ENCODE assay signal across 22 mouse cellular contexts in the genomic region with DNA sequence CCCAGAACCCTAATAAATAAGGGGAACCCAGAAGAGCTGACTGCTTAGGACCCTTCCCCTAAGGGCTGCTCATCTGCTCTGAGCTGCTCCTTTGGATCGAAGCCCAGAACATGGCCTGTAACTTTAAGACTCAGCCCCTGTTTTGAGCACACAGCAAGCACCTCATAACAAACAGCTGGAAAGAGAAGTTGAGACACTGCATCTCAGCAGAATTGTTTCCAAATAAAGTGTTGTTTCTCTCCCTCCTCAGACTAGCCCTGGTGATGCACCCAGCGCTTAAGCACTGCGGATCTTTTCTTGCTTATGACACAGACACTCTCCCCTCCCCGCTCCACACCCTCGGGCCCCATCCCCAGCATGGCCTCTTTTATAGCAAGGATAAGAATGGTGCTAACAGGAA. TPM values are rescaled to one million over a fixed set of nuclear protein-coding genes. Genes with fewer than 3 reads are reported as not detected.
DNase-seq lines count a peak whose midpoint lies in the region; ATAC-seq and TF ChIP-seq lines count a peak whose summit lies in the region.
"Had no signal": no experiment of that assay in that cellular context is flagged by ENCODE, and none has a peak within 500 bp of the region (broad histone marks: within the 10 kb centered on the region; RNA-seq: fewer than 3 reads in every experiment).

No protein-coding gene starts in this region.

- H3K27ac ChIP-seq in left cerebral cortex, adult 2 months, result peak overlapping the region; percentile 44; the same call in 1 of the 2 replicates
- no peak overlapping the region for H3K27ac ChIP-seq in midbrain, embryonic 11.5 days (ENCODE audit: low read depth, low read length)
- no peak overlapping the region for H3K27ac ChIP-seq in midbrain, embryonic 14.5 days (replicated peaks; ENCODE audit: low read depth, low read length)
- H3K27ac ChIP-seq: forebrain, embryonic 13.5 days; hindbrain, embryonic 14.5 days; liver, embryonic 14.5 days; midbrain, embryonic 15.5 days; stomach, embryonic 15.5 days had no signal

- no peaks in the 10 kb centered on the region for H3K27me3 ChIP-seq in midbrain, embryonic 11.5 days (ENCODE audit: control insufficient read depth, insufficient read depth, low read length)
- H3K27me3 ChIP-seq in midbrain, embryonic 14.5 days (ENCODE audit: control insufficient read depth, insufficient read depth, low read length), result no peaks in the 10 kb centered on the region
- H3K27me3 ChIP-seq: forebrain, embryonic 13.5 days; megakaryocyte, embryonic 14.5 days; midbrain, embryonic 15.5 days; stomach, embryonic 15.5 days had no signal

- WGBS in midbrain, embryonic 11.5 days, result 89% methylated on average over 5 of the region's 5 CpGs
- WGBS in midbrain, embryonic 14.5 days, result 89% methylated on average over 5 of the region's 5 CpGs

- intact Hi-C loops in left cerebral cortex, adult 2 months (cut with DNase I), result no loop called here

- no peak overlapping the region for H3K4me2 ChIP-seq in midbrain, embryonic 11.5 days
- no peak overlapping the region for H3K4me2 ChIP-seq in midbrain, embryonic 14.5 days (ENCODE audit: low read length)
- H3K4me2 ChIP-seq: forebrain, embryonic 13.5 days; hindbrain, embryonic 14.5 days; midbrain, embryonic 15.5 days; stomach, embryonic 15.5 days had no signal

- H3K4me1 ChIP-seq in midbrain, embryonic 11.5 days (ENCODE audit: control insufficient read depth, insufficient read depth, low read length), result no peaks in the 10 kb centered on the region
- no peaks in the 10 kb centered on the region for H3K4me1 ChIP-seq in midbrain, embryonic 14.5 days (ENCODE audit: control insufficient read depth, insufficient read depth, low read length)
- H3K4me1 ChIP-seq: forebrain, embryonic 13.5 days had no signal

- no peak for DNase-seq in left cerebral cortex, adult 2 months (ENCODE audit: extremely low spot score in 1 of 2, low spot score in 2 of 2)
- DNase-seq in left cerebral cortex, adult 11 months (ENCODE audit: low spot score), result no peak
- DNase-seq in midbrain, embryonic 11.5 days (ENCODE audit: low spot score, missing footprints), result peak; percentile 64
- DNase-seq in midbrain, embryonic 14.5 days, result no peak
- peak; percentile 39 for DNase-seq in brain, adult 2 months (ENCODE audit: low read depth, low spot score)
- no peak for DNase-seq in cerebellum, adult 9-11 months
- DNase-seq in B cell, adult 2 months, result no peak
- DNase-seq: adrenal gland, postnatal 36 days; cerebellum, adult 2 months; cerebellum, postnatal 36 days; embryo, embryonic 11 days; kidney, adult 18-20 months; lung, postnatal 10 days; thymus, adult 18-20 months; thymus, postnatal 36 days had no signal

- H3K36me3 ChIP-seq in midbrain, embryonic 11.5 days (ENCODE audit: control insufficient read depth, insufficient read depth, low read length), result no peaks in the 10 kb centered on the region
- H3K36me3 ChIP-seq in midbrain, embryonic 14.5 days (ENCODE audit: control insufficient read depth, insufficient read depth, low read length), result no peaks in the 10 kb centered on the region
- H3K36me3 ChIP-seq: midbrain, embryonic 15.5 days; stomach, embryonic 15.5 days had no signal

- no peaks in the 10 kb centered on the region for H3K9me3 ChIP-seq in midbrain, embryonic 11.5 days (ENCODE audit: control insufficient read depth, low read length)
- no peaks in the 10 kb centered on the region for H3K9me3 ChIP-seq in midbrain, embryonic 14.5 days (ENCODE audit: control insufficient read depth, low read length)
- H3K9me3 ChIP-seq: forebrain, embryonic 13.5 days; midbrain, embryonic 15.5 days; stomach, embryonic 15.5 days had no signal

- H3K9ac ChIP-seq in midbrain, embryonic 11.5 days (ENCODE audit: low read length), result no peak overlapping the region
- H3K9ac ChIP-seq in midbrain, embryonic 14.5 days (replicated peaks; ENCODE audit: low read length), result no peak overlapping the region
- H3K9ac ChIP-seq: forebrain, embryonic 13.5 days; hindbrain, embryonic 14.5 days; liver, embryonic 14.5 days; midbrain, embryonic 15.5 days; stomach, embryonic 15.5 days had no signal

- ATAC-seq in midbrain, embryonic 11.5 days (ENCODE audit: low FRiP score), result no peak
- no peak for ATAC-seq in midbrain, embryonic 14.5 days (ENCODE audit: low FRiP score, low TSS enrichment)
- ATAC-seq: forebrain, embryonic 13.5 days; inflammation-experienced regulatory T-cells, adult 6 months; midbrain, embryonic 15.5 days had no signal

- TF ChIP-seq CTCF in left cerebral cortex, adult 2 months (IDR thresholded peaks at IDR 0.05), result no peak

- H3K4me3 ChIP-seq in left cerebral cortex, adult 2 months, result no peak overlapping the region
- H3K4me3 ChIP-seq in midbrain, embryonic 11.5 days (ENCODE audit: low read depth, low read length), result no peak overlapping the region
- H3K4me3 ChIP-seq in midbrain, embryonic 14.5 days (replicated peaks; ENCODE audit: low read depth, low read length), result no peak overlapping the region
- H3K4me3 ChIP-seq: forebrain, embryonic 13.5 days; megakaryocyte, embryonic 14.5 days; midbrain, embryonic 15.5 days; stomach, embryonic 15.5 days had no signal

RNA-seq across cellular contexts. Expression of a gene that starts 22.8 kb away (rescaled TPM):
- 10 to 100 TPM; 55.4 to 68.4 TPM for total RNA-seq in left cerebral cortex, adult 2 months (2021)
- polyA plus RNA-seq in midbrain, embryonic 11.5 days (2014; fragmentation: Nextera tagmentation; extraction: Ambion mirVana), result 10.4 and 13.3 TPM in 2 replicates
- polyA plus RNA-seq in midbrain, embryonic 14.5 days (2014; fragmentation: Nextera tagmentation; extraction: Ambion mirVana), result 48.2 and 56.3 TPM in 2 replicates

Comparison
In these comparisons a context has a peak if more than half of its experiments do, and no peak if none do; other contexts are left out.
1. DNase-seq: peak in midbrain, embryonic 11.5 days (single experiment) and brain, adult 2 months (single experiment); none in left cerebral cortex, adult 2 months (0 of 2), left cerebral cortex, adult 11 months (single experiment), midbrain, embryonic 14.5 days (single experiment), cerebellum, adult 9-11 months (single experiment) and B cell, adult 2 months (0 of 2).